ENCODE assay signal across 20 mouse cellular contexts in the genomic region with DNA sequence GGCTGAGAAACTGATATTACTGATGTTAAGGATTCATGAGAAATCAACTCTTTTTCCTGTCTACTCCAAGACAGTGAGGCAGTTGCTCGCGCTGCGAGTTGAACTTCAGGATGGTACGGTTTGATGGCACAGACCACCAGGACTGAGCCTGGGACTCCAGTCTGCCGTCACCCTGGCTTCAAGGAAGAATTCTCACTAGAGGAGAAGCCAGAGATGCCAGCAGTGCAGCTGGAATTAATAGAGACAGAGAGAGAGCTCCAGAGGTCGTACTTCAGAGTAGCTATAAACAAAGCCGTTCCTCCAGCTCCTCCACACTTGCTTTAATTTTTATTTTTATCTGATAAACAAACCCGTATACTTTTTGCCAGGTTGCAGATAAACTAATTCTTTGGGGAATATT.
DNase-seq lines count a peak whose midpoint lies in the region; ATAC-seq and TF ChIP-seq lines count a peak whose summit lies in the region.
"Had no signal": no experiment of that assay in that cellular context is flagged by ENCODE, and none has a peak within 500 bp of the region (broad histone marks: within the 10 kb centered on the region; RNA-seq: fewer than 3 reads in every experiment).

No protein-coding gene starts in this region.

- peak overlapping the region; percentile 47 for H3K4me3 ChIP-seq in gastrocnemius, adult 2 months
- no peak overlapping the region for H3K4me3 ChIP-seq in kidney, postnatal 0 days (replicated peaks; ENCODE audit: low read depth, low read length)
- H3K4me3 ChIP-seq: forebrain, embryonic 10.5 days; kidney, embryonic 15.5 days; left cerebral cortex, adult 2 months; midbrain, embryonic 10.5 days had no signal

- H3K9me3 ChIP-seq in kidney, postnatal 0 days (replicated peaks; ENCODE audit: low read length), result no peaks in the 10 kb centered on the region
- H3K9me3 ChIP-seq: forebrain, embryonic 10.5 days; kidney, embryonic 15.5 days; midbrain, embryonic 10.5 days had no signal

- H3K9ac ChIP-seq in kidney, postnatal 0 days (ENCODE audit: low read depth, low read length), result no peak overlapping the region
- H3K9ac ChIP-seq: forebrain, postnatal 0 days; kidney, embryonic 15.5 days; liver, embryonic 14.5 days had no signal

- intact Hi-C loops in gastrocnemius, adult 2 months (cut with DNase I), result no loop called here

- H3K4me2 ChIP-seq in kidney, postnatal 0 days (ENCODE audit: low read length), result no peak overlapping the region
- H3K4me2 ChIP-seq: kidney, embryonic 15.5 days had no signal

- peaks cover 4% of the 10 kb centered on the region; the same call in 1 of the 2 replicates for H3K36me3 ChIP-seq in kidney, postnatal 0 days (ENCODE audit: insufficient read depth, low read length)

- peaks cover 10% of the 10 kb centered on the region for H3K4me1 ChIP-seq in kidney, postnatal 0 days (replicated peaks; ENCODE audit: insufficient read depth, low read length)

- WGBS in kidney, postnatal 0 days, result 48% methylated on average over 8 of the region's 8 CpGs

- peak overlapping the region; percentile 68 for H3K27ac ChIP-seq in gastrocnemius, adult 2 months
- 0 out of 2 replicates have a peak overlapping the region, but pooled peaks have one; percentile 3 for H3K27ac ChIP-seq in kidney, postnatal 0 days
- H3K27ac ChIP-seq: forebrain, embryonic 10.5 days; kidney, embryonic 15.5 days; left cerebral cortex, adult 2 months; liver, embryonic 14.5 days; macrophage; midbrain, embryonic 10.5 days had no signal

- peak; percentile 44 for DNase-seq in gastrocnemius, adult 2 months
- DNase-seq in gastrocnemius, postnatal 25 days, result no peak
- no peak for DNase-seq in kidney, postnatal 0 days (ENCODE audit: low spot score)
- DNase-seq in kidney, postnatal 14 days, result no peak
- DNase-seq in NIH3T3 (ENCODE audit: low read depth), result peak; percentile 14
- DNase-seq in fibroblast of lung, adult 2 months (ENCODE audit: low read depth), result peak; percentile 43
- no peak for DNase-seq in adrenal gland, postnatal 36 days
- no peak for DNase-seq in layer of hippocampus, postnatal 14 days (ENCODE audit: low spot score in 2 of 2)
- DNase-seq: adrenal gland, postnatal 14 days; cerebellum, adult 11-12 months; cerebellum, postnatal 36 days; forebrain, postnatal 0 days; right cerebral cortex, postnatal 25 days; thymus, postnatal 36 days had no signal

- H3K27me3 ChIP-seq in kidney, postnatal 0 days (ENCODE audit: insufficient read depth, low read length), result no peaks in the 10 kb centered on the region
- H3K27me3 ChIP-seq: kidney, embryonic 15.5 days had no signal

- no peak for ATAC-seq in kidney, postnatal 0 days (replicated peaks; ENCODE audit: low FRiP score, low read depth)
- ATAC-seq: forebrain, postnatal 0 days had no signal

- no peak for TF ChIP-seq CTCF in gastrocnemius, adult 2 months (IDR thresholded peaks at IDR 0.05)
- no peak for TF ChIP-seq CTCF in kidney, postnatal 0 days (IDR thresholded peaks at IDR 0.05; ENCODE audit: low read depth)

Comparison
In these comparisons a context has a peak if more than half of its experiments do, and no peak if none do; other contexts are left out.
1. DNase-seq: peak in gastrocnemius, adult 2 months (single experiment), NIH3T3 (single experiment) and fibroblast of lung, adult 2 months (single experiment); none in gastrocnemius, postnatal 25 days (single experiment), kidney, postnatal 0 days (single experiment), kidney, postnatal 14 days (single experiment), adrenal gland, postnatal 36 days (0 of 2) and layer of hippocampus, postnatal 14 days (0 of 2).